Mouse (Mus musculus) Patski (cell line): ENCODE measurements at regions not wholly inside any gene's neighbourhood (a gene's known extent, or its start where the extent isn't known, plus 50 kb on each side); places are given as distances from the start of the nearest gene placed in this dataset.

ENCODE experiments used
- ATAC-seq: fragments of 100-300 bp; one replicate; pipeline ENCODE4 v1.8.0; 2021
- CTCF ChIA-PET: fragments of 350-600 bp; sonication (Branson Sonifier 250); formaldehyde crosslinking; loops from one replicate; lab custom pipeline; 2022; ENCODE audit warnings: inconsistent platforms; lab: Charles Lee
- POLR2A ChIA-PET: fragments of 350-600 bp; sonication (Branson Sonifier 250); formaldehyde crosslinking; loops from one replicate; lab custom pipeline; 2022; ENCODE audit warnings: antibody characterized with exemption, inconsistent platforms; lab: Charles Lee
- DNase-seq: peaks from one replicate; pipeline ENCODE4 v3.0.0-alpha.2; 2011; ENCODE audit warnings: low read depth, low spot score
- H3K27me3 ChIP-seq: fragments of 371-371 bp; one replicate; pipeline ENCODE4 v1.5.1; 2021
- CTCF ChIP-seq: fragments of 100-300 bp; IDR thresholded peaks from one replicate; pipeline ENCODE4 v1.5.1; 2021
- in situ Hi-C: fragments of 300-500 bp; cut with MboI; formaldehyde crosslinking; loops from 3 replicates; pipeline ENCODE4 v1.11.1; 2018; ENCODE audit warnings: low pct_unique_long_range_greater_than_20kb, mixed read lengths

DNA sequence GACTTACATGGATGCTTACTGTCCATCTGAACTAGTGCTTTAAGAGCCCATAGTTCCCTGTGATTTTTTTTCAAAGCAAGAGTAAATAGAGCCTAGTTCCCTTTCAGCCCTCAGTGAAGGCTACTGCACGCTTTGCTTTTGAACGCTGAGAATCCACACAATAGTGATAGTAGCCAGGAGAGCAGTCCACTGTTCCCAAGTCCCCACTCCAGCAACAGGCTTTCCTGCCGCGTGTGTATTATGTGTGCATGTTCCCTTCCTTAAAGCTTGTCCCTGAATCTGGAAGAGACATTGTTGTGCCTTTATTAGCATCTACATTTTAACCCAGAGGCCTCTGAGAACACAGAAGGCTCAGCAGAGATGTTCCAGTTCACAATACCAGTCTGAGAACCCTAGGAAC lies 317.7 kb downstream of the Cd83 start:
- in situ Hi-C loops, result no loop called here
- no peak for ATAC-seq
- H3K27me3 ChIP-seq, result no peaks in the 10 kb centered on the region
- ChIA-PET POLR2A (no interaction called here), CTCF (no interaction called here)
- DNase-seq, result no peak
- TF ChIP-seq CTCF, result no peak

DNA sequence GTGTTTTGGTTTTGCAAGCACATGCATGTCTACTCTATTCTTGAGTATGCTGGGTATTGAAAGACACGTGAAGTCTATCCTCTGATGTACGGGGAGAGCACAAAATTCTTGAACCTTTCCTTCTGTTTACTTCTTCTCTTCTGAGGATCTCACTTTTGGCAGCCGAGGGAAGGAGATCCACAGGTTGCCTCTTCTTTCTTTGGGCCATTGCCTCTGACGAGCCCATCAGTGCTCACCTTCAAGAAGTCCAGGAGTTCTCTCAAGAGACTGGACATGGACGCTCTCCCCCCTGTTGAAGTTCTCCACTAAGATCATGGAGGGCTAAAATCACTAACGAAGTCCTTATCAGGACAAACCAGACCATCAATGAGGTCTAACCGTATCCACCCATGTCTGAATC lies 318.8 kb downstream of the Cd83 start:
- DNase-seq (no peak), ATAC-seq (no peak)
- in situ Hi-C loops, result no loop called here
- no peak for TF ChIP-seq CTCF
- H3K27me3 ChIP-seq, result no peaks in the 10 kb centered on the region
- ChIA-PET CTCF (no interaction called here), POLR2A (no interaction called here)

- in situ Hi-C loops, result no loop called here
- no peak for ATAC-seq
- POLR2A ChIA-PET, result no interaction called here
- no peak for TF ChIP-seq CTCF
- CTCF ChIA-PET, result interaction anchor here (1.8 kb wide), 1 partner anchor 9 kb away, joined by 4 read pairs; no protein-coding TSS in a partner anchor
- no peaks in the 10 kb centered on the region for H3K27me3 ChIP-seq
- DNase-seq, result no peak
Observed at GRCm38 (mm10) chr13:44105161-44105560, 320.6 kb downstream of the Cd83 start.

- CTCF ChIA-PET, result no interaction called here
Observed at GRCm38 (mm10) chr13:44108695-44109094, 324.1 kb downstream of the Cd83 start.

DNA sequence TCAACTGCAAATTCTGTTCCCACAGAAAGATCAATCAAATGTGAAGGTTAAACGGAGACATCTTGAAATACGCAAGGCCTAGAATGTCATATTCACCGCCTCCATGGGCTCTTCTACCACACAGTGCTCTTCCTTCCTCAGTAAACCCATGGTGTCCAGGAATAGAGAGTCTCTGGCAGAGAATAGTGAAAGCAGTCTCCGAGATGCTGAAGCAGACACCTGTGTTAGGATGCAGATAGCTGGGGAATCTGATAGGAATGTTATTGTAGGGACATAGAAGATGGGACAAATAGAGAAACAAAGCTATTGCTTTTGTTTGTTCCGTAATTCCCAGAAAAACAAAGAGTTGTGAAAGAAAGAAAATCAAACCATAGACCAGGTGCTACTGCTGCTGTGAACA lies 328.5 kb downstream of the Cd83 start:
- ATAC-seq (no peak), DNase-seq (no peak)
- ChIA-PET CTCF (no interaction called here), POLR2A (no interaction called here)
- in situ Hi-C loops, result no loop called here
- H3K27me3 ChIP-seq, result no peaks in the 10 kb centered on the region
- no peak for TF ChIP-seq CTCF

More at GRCm38 (mm10) chr13:44108695-44109094, 324.1 kb downstream of the Cd83 start:
- TF ChIP-seq CTCF, result no peak
- POLR2A ChIA-PET, result interaction anchor here (0.6 kb wide), 1 partner anchor 134 kb away, joined by 3 read pairs; no protein-coding TSS in a partner anchor
- in situ Hi-C loops, result no loop called here
- no peak for DNase-seq
- H3K27me3 ChIP-seq, result no peaks in the 10 kb centered on the region
- ATAC-seq, result no peak

GRCm38 (mm10) chr13:44114856-44115255 lies 330.3 kb downstream of the Cd83 start:
- ChIA-PET POLR2A (no interaction called here), CTCF (no interaction called here)
- DNase-seq (no peak), ATAC-seq (no peak)
- H3K27me3 ChIP-seq, result no peaks in the 10 kb centered on the region
- no peak for TF ChIP-seq CTCF
- in situ Hi-C loops, result no loop called here

GRCm38 (mm10) chr13:44117841-44118240 lies 333.3 kb downstream of the Cd83 start:
- CTCF ChIA-PET, result no interaction called here

GRCm38 (mm10) chr13:44118846-44119245 lies 334.3 kb downstream of the Cd83 start:
- TF ChIP-seq CTCF, result no peak
- H3K27me3 ChIP-seq, result no peaks in the 10 kb centered on the region
- ChIA-PET POLR2A (no interaction called here), CTCF (no interaction called here)
- no peak for DNase-seq
- in situ Hi-C loops, result no loop called here
- ATAC-seq, result no peak

More at GRCm38 (mm10) chr13:44117841-44118240, 333.3 kb downstream of the Cd83 start:
- H3K27me3 ChIP-seq, result no peaks in the 10 kb centered on the region
- no peak for TF ChIP-seq CTCF
- POLR2A ChIA-PET, result no interaction called here
- DNase-seq, result no peak
- ATAC-seq, result no peak
- in situ Hi-C loops, result no loop called here

- no peaks in the 10 kb centered on the region for H3K27me3 ChIP-seq
- POLR2A ChIA-PET, result no interaction called here
Observed at GRCm38 (mm10) chr13:44121241-44121671, 336.7 kb downstream of the Cd83 start.

DNA sequence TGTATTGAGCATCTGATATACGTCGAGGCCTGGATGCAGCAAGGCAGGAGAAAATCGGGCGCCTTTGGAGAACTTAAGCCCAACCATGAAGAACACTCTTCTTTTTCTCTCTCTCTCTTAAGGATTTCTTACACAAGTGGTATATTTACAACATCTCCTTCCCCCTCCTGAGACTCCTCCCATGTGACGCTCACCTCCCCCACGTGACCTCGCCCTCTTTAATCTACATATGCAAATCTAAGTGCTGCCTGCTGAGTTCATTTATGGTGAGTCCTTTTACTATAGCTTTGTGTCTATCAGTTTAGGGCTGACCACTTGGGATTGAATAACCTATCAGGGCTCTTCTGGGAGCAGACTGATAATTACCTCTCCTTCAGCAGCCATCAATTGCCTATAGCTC lies 337.4 kb downstream of the Cd83 start:
- ChIA-PET CTCF (no interaction called here), POLR2A (no interaction called here)
- no peaks in the 10 kb centered on the region for H3K27me3 ChIP-seq
- ATAC-seq, result no peak
- in situ Hi-C loops, result no loop called here
- DNase-seq, result no peak
- no peak for TF ChIP-seq CTCF

More at GRCm38 (mm10) chr13:44121241-44121671, 336.7 kb downstream of the Cd83 start:
- no peak for ATAC-seq
- DNase-seq, result no peak
- in situ Hi-C loops, result no loop called here
- no peak for TF ChIP-seq CTCF
- CTCF ChIA-PET, result no interaction called here

DNA sequence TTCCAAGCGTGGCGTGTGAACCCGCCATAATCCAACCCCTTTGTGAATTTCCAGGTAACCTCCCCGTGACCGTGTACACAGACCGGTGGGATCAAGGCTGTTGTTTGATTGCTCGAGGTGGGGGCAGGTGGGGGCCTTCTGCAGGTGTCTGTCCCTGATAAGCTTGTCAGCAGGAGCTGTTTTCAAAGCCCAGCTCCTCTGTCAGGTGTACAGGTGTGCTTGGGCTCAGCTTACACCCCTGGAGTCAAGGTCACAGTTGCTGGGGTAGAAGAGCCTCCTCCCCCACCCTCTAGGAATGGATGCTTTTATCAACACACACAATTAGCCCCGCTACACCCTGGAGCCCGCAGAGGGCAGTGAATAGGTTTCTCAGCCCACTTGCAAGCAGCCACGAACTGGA lies 341.6 kb downstream of the Cd83 start:
- in situ Hi-C loops, result no loop called here

GRCm38 (mm10) chr13:44128506-44129274 lies 344.1 kb downstream of the Cd83 start:
- no peaks in the 10 kb centered on the region for H3K27me3 ChIP-seq
- no peak for TF ChIP-seq CTCF
- ATAC-seq (no peak), DNase-seq (no peak)
- in situ Hi-C loops, result no loop called here
- CTCF ChIA-PET, result no interaction called here
- POLR2A ChIA-PET, result no interaction called here

More for the DNA sequence above, 341.6 kb downstream of the Cd83 start:
- TF ChIP-seq CTCF, result no peak
- ChIA-PET POLR2A (no interaction called here), CTCF (no interaction called here)
- DNase-seq (no peak), ATAC-seq (no peak)
- H3K27me3 ChIP-seq, result no peaks in the 10 kb centered on the region
